Mouse (Mus musculus): Measurements from ENCODE around the gene Nup85.

DNA sequence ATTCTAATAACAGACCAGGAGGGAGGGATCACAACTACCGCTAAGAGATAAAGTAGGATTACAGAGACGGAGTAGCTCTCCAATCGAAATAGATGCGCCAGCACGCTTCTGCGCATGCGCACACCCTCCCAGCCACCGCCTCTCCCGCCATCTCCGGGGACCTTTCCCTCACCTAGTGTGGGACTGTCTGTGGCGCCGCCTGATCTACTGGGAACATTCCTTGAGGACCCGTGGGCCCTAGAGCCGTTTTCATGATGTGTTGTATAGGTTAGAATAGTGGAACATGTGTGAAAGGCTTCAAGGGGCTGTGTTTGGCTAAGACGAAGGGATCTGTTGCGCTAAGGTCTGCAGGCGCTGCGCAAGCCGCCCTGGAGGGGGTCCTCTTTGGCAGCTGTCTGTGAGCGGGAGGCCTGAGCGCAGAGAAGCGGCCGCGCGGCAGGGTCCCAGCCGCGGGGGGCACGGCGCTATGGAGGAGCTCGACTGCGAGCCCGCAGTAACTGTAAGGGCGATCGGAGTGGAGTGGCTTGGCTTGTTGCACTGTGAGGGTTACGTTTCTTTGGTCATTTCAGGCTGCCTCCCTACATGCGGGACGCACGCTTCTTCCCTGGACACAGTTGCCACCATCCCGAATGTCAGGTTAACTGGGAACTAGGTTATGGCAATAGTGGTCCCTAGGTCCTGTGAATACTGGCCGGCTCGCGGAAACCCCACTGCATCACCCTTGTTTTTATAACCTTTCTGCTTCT lies at the start of gene Nup85:
- no peak for TF ChIP-seq CTCF (conservative IDR thresholded peaks at IDR 0.05; ENCODE audit: low read length)
- no peak for TF ChIP-seq NANOG (IDR thresholded peaks at IDR 0.05; ENCODE audit: borderline replicate concordance, low read length)
- TF ChIP-seq POU5F1 (IDR thresholded peaks at IDR 0.05; ENCODE audit: borderline replicate concordance, low read length) = no peak
